Mouse (Mus musculus) E14TG2a.4 (cell line): ENCODE measurements around the gene Cat.

ENCODE experiments used
- H3K27me3 ChIP-seq: 2 replicates; pipeline ENCODE4 v1.6.1; 2014; ENCODE audit warnings: low read length, control low read depth; ENCODE audit not compliant: insufficient read depth
- H3K36me3 ChIP-seq: 2 replicates; pipeline ENCODE4 v1.6.1; 2014; ENCODE audit warnings: low read length, control low read depth; ENCODE audit not compliant: insufficient read depth
- H3K4me1 ChIP-seq: replicated peaks from 2 replicates; pipeline ENCODE4 v1.6.1; 2014; ENCODE audit warnings: low read depth, low read length, control low read depth
- H3K4me3 ChIP-seq: replicated peaks from 2 replicates; pipeline ENCODE4 v1.5.1; 2014; ENCODE audit warnings: mild to moderate bottlenecking, low read length
- H3K9me3 ChIP-seq: 2 replicates; pipeline ENCODE4 v1.6.1; 2014; ENCODE audit warnings: low read length, control low read depth
- CTCF ChIP-seq: conservative IDR thresholded peaks from 2 replicates; pipeline ENCODE4 v1.5.1; 2014; ENCODE audit warnings: low read length
- NANOG ChIP-seq: IDR thresholded peaks from 2 replicates; pipeline ENCODE4 v1.6.1; 2014; ENCODE audit warnings: borderline replicate concordance, low read length, mixed read lengths
- POU5F1 ChIP-seq: IDR thresholded peaks from 2 replicates; pipeline ENCODE4 v1.6.1; 2014; ENCODE audit warnings: low read length, borderline replicate concordance

The Cat gene

DNA sequence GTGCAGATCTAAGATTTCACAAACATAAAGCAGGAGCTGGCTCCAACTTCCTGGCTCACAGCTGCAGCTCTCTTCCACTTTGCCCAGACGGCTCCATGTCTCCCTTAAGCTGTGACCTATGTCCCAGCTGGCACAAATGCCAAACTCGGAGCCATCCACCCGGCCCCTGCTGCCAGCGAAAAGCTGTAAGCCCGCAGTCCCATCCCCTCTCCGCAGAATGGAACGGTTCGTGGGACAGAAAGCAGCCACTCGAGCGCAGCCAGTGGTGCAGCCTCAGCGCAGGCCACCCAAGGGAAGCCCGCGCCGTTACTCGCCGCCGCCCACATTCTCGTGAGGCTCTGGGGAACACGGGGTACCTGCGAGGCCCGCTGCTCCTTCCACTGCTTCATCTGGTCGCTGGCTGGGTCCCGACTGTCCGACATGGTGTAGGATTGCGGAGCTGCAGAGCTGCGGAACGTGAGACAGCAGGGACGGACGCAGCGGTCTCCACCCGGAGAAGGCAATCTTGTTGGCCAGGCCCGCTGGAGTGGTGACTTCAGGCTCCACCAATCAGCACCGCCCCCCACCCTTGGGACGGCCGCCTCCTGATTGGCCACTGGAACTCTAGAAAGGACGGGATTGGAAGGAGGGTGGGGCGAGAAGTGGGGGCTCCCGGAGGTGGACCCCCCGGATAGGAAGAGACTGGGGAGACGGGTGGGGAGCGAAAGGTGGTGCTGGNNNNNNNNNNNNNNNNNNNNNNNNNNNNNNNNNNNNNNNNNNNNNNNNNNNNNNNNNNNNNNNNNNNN is at the start of gene Cat:
Gene Cat (minus strand): TSS at position 544 of the 785 bp plus-strand sequence.
- no peaks in the 10 kb centered on the region for H3K9me3 ChIP-seq

DNA sequence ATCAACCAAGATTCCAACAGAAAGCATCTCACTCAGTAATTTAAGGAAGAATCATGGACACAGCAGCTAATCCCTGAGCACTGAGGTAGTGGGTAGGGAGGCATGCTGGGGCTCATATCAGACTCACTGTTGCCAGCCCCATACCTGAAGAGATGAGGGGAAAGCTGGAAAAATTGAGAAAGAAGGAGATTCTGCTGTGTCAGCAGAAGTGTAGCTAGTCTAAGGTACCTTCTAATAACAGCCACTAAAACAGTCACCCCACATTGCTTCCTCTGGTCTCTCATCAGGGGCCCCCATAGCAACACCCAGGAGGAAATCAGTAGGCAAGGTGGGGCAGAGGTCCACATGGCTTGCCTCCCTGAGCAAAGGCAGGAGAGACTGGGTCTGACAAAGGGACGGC is 40.6 kb upstream of the Cat start:
- Histone ChIP-seq H3K4me1 (no peaks in the 10 kb centered on the region), H3K4me3 (no peak overlapping the region), H3K9me3 (peaks cover 24% of the 10 kb centered on the region), H3K27me3 (no peaks in the 10 kb centered on the region), H3K36me3 (no peaks in the 10 kb centered on the region)
- no peak for TF ChIP-seq NANOG
- TF ChIP-seq CTCF: no peak
- TF ChIP-seq POU5F1: no peak

More for the DNA sequence above, at the start of gene Cat:
- Histone ChIP-seq H3K4me1 (peaks cover 25% of the 10 kb centered on the region), H3K36me3 (peaks cover 9% of the 10 kb centered on the region; the same call in 1 of the 2 replicates), H3K4me3 (peak within 1 kb of the TSS; percentile 86), H3K27me3 (0 out of 2 replicates have a peak, but pooled peaks cover 2% of the 10 kb centered on the region)
- no peak for TF ChIP-seq CTCF
- TF ChIP-seq NANOG: no peak
- no peak for TF ChIP-seq POU5F1

DNA sequence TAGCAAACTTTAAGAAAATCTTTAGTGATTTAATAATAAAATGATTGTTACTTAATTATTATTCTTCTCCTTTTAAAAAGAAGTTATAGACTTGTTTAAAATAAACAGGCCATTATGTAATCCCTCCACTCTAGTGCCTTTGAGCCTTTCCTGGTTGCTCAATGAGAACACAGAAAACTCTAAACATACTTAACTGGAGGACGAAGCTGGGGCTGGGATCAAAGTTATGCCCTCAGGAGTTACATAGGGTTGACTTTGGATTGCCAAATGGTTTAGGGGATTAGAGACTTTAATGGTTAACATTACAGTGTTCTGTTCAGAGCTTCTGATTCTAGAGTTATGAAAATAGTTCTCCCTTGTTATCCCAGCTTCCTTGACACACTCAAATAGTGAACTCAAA is 31.5 kb upstream of the Cat start:
- no peaks in the 10 kb centered on the region for H3K4me1 ChIP-seq
- no peaks in the 10 kb centered on the region for H3K27me3 ChIP-seq
- TF ChIP-seq POU5F1 (no peak), CTCF (no peak), NANOG (no peak)

DNA sequence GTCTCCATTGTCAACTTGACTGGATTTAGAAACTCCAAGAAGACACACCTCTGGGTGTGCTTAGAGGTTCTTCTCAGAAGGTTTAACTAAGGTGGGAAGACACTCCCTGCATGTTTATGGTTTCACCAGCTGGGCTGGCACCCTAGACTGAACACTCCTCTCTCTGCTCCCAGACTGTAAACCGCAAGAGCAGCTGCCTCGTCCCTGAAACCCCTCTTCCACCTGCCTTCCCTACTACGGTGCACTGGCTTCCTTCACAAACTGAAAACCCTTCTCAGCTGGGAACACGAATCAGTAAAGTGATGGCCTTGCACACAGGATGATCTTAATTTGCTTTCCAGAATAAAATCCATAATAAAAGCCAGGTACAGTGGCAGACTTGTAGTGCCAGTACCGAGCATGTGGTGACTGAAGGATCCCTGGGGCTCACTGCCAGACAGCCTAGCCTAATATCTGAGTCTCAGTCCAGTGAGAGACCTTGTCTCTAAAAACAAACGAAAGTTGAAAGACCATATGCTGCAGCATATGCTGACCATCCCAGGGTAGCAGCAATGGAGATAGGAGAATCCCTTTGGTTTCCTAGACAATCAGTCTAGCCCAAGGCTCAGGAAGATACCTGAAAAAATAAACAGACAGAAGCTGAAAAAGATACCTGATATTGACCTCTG is 30.7 kb upstream of the Cat start:
- TF ChIP-seq NANOG (no peak), CTCF (no peak), POU5F1 (no peak)
- no peaks in the 10 kb centered on the region for H3K36me3 ChIP-seq
- H3K27me3 ChIP-seq: no peaks in the 10 kb centered on the region
- no peaks in the 10 kb centered on the region for H3K9me3 ChIP-seq
- H3K4me1 ChIP-seq: no peaks in the 10 kb centered on the region
- no peak overlapping the region for H3K4me3 ChIP-seq

More for the DNA sequence above, 31.5 kb upstream of the Cat start:
- Histone ChIP-seq H3K4me3 (no peak overlapping the region), H3K9me3 (no peaks in the 10 kb centered on the region), H3K36me3 (no peaks in the 10 kb centered on the region)

DNA sequence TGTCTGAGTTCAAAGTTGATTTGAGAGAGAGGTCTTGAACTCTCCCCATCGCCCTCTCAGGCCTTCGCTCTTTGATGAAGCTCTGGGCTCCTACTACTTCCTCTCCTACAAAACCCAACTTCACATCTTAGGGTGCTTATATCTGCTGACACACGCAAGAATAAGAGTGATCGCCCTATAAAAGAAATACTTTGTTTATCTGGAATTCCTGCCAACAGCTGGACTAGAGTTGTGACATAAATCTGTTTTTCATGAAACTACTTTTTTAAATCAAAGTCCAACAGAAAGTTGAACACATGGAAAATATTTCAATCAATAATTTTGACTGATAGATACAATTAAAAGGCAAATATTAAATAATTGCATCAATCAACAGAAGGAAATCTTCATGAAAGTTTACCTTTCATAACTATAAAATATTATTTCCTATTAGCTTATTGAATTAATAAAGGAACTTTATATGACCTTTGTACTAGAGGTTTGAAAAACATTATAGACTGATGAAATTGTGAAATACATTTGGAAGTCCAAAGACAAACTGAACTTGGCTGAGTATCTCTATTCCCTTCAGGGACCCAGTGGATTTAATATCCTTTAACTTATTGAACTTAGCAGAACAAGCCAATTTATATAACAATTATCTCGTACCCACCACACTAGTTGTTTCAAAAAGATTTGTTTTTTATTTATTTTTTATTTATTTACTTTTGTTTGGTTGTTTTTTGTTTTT is 27.3 kb upstream of the Cat start:
- Histone ChIP-seq H3K4me3 (no peak overlapping the region), H3K27me3 (no peaks in the 10 kb centered on the region), H3K4me1 (no peaks in the 10 kb centered on the region), H3K36me3 (no peaks in the 10 kb centered on the region), H3K9me3 (no peaks in the 10 kb centered on the region)
- TF ChIP-seq NANOG (no peak), POU5F1 (no peak), CTCF (no peak)

DNA sequence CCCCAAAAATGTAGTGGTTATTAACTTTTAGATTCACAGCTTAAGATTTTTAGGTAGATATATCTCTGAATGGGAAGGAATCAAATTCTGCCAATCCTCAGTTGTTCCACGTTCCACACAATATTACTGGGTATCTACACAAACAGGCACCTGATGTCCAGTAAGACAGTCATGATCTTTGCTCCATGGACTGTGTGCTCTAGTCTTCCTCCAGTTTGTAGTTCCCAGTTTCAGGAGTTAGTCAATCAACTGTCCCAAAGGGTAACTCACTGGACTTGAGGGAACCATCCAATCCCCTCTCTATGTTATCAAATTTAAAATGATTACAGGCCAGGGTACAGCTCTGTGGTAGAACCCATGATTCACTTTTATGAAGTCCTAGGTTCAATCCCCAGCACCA is 26.7 kb upstream of the Cat start:
- no peaks in the 10 kb centered on the region for H3K27me3 ChIP-seq
- H3K4me3 ChIP-seq: no peak overlapping the region
- TF ChIP-seq NANOG (no peak), POU5F1 (no peak), CTCF (no peak)
- H3K36me3 ChIP-seq: no peaks in the 10 kb centered on the region
- H3K9me3 ChIP-seq: no peaks in the 10 kb centered on the region
- no peaks in the 10 kb centered on the region for H3K4me1 ChIP-seq

DNA sequence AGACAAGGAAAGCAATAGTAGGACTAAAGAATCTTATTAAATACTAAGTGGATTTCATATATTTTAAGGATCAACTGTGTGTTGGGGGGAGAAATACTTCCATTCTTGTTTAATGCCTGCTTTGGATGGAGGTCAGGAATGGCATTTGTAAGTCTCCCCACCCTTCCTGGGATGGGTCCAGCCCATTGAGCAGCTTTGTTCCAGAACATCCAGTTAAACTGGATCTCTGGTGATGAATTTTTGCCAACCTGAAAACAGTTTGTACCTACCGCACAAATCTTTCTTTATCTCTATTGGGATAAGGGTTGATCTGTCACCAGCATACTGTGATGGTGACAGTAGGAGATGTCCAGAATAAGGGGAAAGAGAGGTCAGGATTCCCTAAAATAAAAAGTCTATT is 26.1 kb upstream of the Cat start:
- H3K36me3 ChIP-seq: no peaks in the 10 kb centered on the region
- no peaks in the 10 kb centered on the region for H3K9me3 ChIP-seq
- no peaks in the 10 kb centered on the region for H3K4me1 ChIP-seq
- H3K27me3 ChIP-seq: no peaks in the 10 kb centered on the region
- TF ChIP-seq NANOG (no peak), POU5F1 (no peak), CTCF (no peak)
- no peak overlapping the region for H3K4me3 ChIP-seq

DNA sequence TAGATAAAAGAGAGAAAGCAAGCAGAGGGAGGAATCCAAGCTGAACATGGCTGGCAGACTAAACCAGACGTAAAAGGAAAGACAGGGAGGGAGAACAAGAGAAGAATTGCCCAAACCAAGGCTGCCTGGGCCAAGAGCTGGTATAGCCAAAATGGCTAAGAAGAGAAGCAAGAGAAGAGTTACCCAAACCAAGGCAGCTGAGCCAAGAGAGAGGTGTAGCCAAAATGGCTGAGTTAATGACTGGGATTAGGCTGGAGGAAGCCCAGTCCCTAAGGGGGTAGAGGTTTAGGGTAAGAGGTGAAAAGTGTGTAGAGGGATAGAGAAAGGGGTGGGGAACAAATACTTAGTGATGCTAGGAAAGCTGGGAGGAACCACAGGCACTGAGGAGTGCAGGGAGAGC is 22.7 kb upstream of the Cat start:
- Histone ChIP-seq H3K4me1 (no peaks in the 10 kb centered on the region), H3K27me3 (no peaks in the 10 kb centered on the region), H3K36me3 (no peaks in the 10 kb centered on the region), H3K4me3 (no peak overlapping the region), H3K9me3 (0 out of 2 replicates have a peak, but pooled peaks cover 5% of the 10 kb centered on the region)
- TF ChIP-seq POU5F1 (no peak), CTCF (no peak), NANOG (no peak)

DNA sequence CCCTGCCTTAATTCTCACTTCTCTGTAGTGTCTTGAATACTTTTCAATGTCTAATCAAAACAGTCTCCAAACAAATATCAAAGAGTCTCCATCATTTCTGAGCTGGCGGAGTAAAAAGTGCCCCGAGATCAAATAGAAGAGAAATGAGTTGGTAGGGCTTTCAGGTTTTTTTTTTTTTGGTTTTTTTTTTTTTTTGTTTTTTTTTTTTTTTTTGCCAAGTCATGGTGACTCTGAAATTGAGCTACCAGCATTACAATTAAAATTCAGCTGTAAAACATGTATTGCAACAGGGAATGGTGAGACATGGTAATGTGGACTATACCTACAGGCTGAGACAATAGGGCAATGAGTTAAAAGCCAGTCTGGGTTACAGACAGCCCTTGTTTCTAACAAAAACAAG is 21.0 kb upstream of the Cat start:
- TF ChIP-seq POU5F1 (no peak), NANOG (no peak), CTCF (no peak)
- H3K9me3 ChIP-seq: 0 out of 2 replicates have a peak, but pooled peaks cover 5% of the 10 kb centered on the region

More for the DNA sequence above, 21.0 kb upstream of the Cat start:
- no peaks in the 10 kb centered on the region for H3K27me3 ChIP-seq
- no peaks in the 10 kb centered on the region for H3K4me1 ChIP-seq
- H3K36me3 ChIP-seq: no peaks in the 10 kb centered on the region
- H3K4me3 ChIP-seq: no peak overlapping the region
